Mouse (Mus musculus): ENCODE measurements around the gene Rcor1.

DNA sequence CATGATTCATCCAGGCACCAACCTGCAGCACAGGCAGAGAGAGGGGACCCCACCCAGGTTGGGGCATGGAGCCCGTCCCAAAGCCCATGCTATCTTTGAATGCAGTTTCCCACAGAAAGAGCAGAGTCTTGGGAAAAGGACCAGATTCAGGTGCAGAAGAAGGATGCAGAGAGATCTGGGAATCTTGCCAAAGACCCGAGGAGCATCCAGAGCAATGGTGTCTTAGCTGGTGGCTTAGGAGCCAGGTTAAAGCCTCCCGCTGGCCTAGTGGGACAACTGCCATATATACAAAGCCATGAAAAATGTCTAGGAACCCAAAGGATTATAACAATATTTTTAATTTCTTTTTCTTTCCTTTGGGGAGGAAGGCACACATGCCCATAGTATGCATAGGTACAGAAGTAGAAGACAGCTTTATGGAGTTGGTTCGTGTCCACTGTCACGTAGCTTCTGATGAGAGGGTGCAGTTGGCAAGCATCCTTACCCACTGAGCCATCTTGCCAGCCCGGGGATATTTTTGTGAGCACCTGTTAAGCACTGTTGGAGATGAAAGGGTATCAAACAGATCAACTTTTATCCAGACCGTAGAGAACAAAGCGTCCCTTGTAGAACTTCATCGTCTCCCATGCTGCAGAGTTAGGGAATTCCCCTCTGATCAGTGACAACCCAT lies 82.0 kb downstream of the Rcor1 start:
- no peak for TF ChIP-seq CTCF (IDR thresholded peaks at IDR 0.05; ENCODE audit: low read depth)
- no peak for TF ChIP-seq EP300 (IDR thresholded peaks at IDR 0.05; ENCODE audit: low read depth)

All from liver, postnatal 0 days (tissue).